ENCODE assay signal across 13 mouse cellular contexts in the genomic region with DNA sequence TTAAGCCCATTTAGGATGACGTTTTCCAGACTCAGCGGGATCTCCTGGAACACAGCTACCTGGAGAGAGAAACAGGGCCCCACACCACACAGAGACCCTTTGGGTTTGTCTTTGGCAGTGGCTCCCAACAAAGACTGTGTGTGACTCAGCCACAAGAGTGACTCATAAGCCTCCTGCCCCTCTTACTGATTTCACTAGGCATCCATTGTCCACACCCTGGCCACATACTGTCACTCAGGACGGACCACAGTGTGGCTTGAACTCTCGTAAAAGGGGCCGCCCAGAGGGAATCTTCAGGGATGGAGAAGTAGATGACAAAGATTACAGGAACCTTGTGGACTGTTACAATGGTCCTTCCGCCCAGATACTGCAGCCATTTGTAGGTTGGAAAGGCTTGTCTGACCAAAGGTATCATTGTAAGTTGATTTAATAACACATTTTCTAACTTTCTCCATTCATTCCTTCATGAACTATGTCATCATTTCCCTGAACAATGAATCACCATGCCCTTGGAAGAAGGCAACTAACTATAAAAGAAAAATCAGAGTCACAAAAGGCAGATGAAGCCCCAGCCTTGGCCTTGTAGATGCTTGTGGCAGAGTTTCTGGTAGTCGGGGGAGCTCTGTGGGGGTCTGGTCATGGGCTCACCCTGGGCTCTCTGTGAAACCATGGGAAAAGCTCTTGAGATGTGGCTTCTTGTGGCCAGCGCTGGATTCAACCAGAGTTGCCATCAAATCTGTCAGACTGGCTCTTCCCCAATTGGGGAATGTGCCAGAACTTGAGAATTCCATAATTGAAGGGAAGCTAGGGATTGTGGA.
A peak's percentile ranks its signal among the peaks of the same experiment; 100 is the strongest.
DNase-seq lines count a peak whose midpoint lies in the region; ATAC-seq lines count a peak whose summit lies in the region.
"Had no signal": no experiment of that assay in that cellular context is flagged by ENCODE, and none has a peak within 500 bp of the region (broad histone marks: within the 10 kb centered on the region; RNA-seq: fewer than 3 reads in every experiment).

No protein-coding gene starts in this region.

- no peak overlapping the region for H3K4me3 ChIP-seq in heart, embryonic 10.5 days
- H3K4me3 ChIP-seq: limb, embryonic 15.5 days; stomach, embryonic 15.5 days had no signal

- H3K4me1 ChIP-seq in heart, embryonic 10.5 days: no peaks in the 10 kb centered on the region
- H3K4me1 ChIP-seq: stomach, embryonic 15.5 days had no signal

- peak; percentile 43 for DNase-seq in heart, adult 8-10 months (ENCODE audit: low spot score)
- no peak for DNase-seq in heart, embryonic 10.5 days (ENCODE audit: low spot score)
- peak; percentile 10 for DNase-seq in lung, postnatal 36 days
- no peak for DNase-seq in lung, postnatal 25 days (ENCODE audit: low spot score)
- DNase-seq in adrenal gland, postnatal 10 days: peak; percentile 13
- DNase-seq in gastrocnemius, postnatal 36 days: peak; percentile 18 to 25
- no peak for DNase-seq in spleen, postnatal 4 days (ENCODE audit: low spot score in 2 of 2)
- DNase-seq: cerebellum, adult 9-10 months; kidney, adult 11 months had no signal

- H3K36me3 ChIP-seq in heart, embryonic 10.5 days: no peaks in the 10 kb centered on the region
- H3K36me3 ChIP-seq: limb, embryonic 15.5 days; stomach, embryonic 15.5 days had no signal

- WGBS in heart, embryonic 10.5 days: 78% methylated on average over 8 of the region's 8 CpGs

- intact Hi-C loops in gastrocnemius, postnatal 36 days (cut with DNase I): no loop called here

- H3K27ac ChIP-seq in heart, embryonic 10.5 days: no peak overlapping the region
- H3K27ac ChIP-seq: limb, embryonic 15.5 days; macrophage; stomach, embryonic 15.5 days had no signal

- no peaks in the 10 kb centered on the region for H3K27me3 ChIP-seq in heart, embryonic 10.5 days (ENCODE audit: insufficient read depth, poor library complexity, severe bottlenecking)
- H3K27me3 ChIP-seq: limb, embryonic 15.5 days; stomach, embryonic 15.5 days had no signal

- H3K9me3 ChIP-seq in heart, embryonic 10.5 days: no peaks in the 10 kb centered on the region
- H3K9me3 ChIP-seq: limb, embryonic 15.5 days; stomach, embryonic 15.5 days had no signal

- no peak for ATAC-seq in monocyte, adult 5-6 weeks (replicated peaks; ENCODE audit: insufficient number of reproducible peaks, low FRiP score, low TSS enrichment, poor library complexity, severe bottlenecking)

Comparison
In these comparisons a context has a peak if more than half of its experiments do, and no peak if none do; other contexts are left out.
1. DNase-seq: peak in heart, adult 8-10 months (single experiment), lung, postnatal 36 days (single experiment), adrenal gland, postnatal 10 days (single experiment) and gastrocnemius, postnatal 36 days (2 of 2); none in heart, embryonic 10.5 days (single experiment), lung, postnatal 25 days (single experiment) and spleen, postnatal 4 days (0 of 2).